Comparison of ENCODE assay signal across 8 mouse cellular contexts in genomic region chr11:80429500-80430166, GRCm38 (mm10). TPM values are rescaled to one million over a fixed set of nuclear protein-coding genes. Genes with fewer than 3 reads are reported as not detected.
DNase-seq lines count a peak whose midpoint lies in the region; ATAC-seq and TF ChIP-seq lines count a peak whose summit lies in the region.

No protein-coding gene starts in this region.

- H3K36me3 ChIP-seq in lung, embryonic 16.5 days (ENCODE audit: control insufficient read depth, insufficient read depth, low read length) = peaks cover 15% of the 10 kb centered on the region
- H3K36me3 ChIP-seq in embryonic facial prominence, embryonic 15.5 days = peaks cover 18% of the 10 kb centered on the region
- peaks cover 42% of the 10 kb centered on the region for H3K36me3 ChIP-seq in limb, embryonic 10.5 days
- peaks cover 13% of the 10 kb centered on the region for H3K36me3 ChIP-seq in small intestine, adult 2 months (ENCODE audit: control insufficient read depth, insufficient read depth, low read length)

- no peaks in the 10 kb centered on the region for H3K27me3 ChIP-seq in lung, embryonic 16.5 days (ENCODE audit: control insufficient read depth, insufficient read depth, low read depth, low read length)
- no peaks in the 10 kb centered on the region for H3K27me3 ChIP-seq in embryonic facial prominence, embryonic 15.5 days
- H3K27me3 ChIP-seq in limb, embryonic 10.5 days (ENCODE audit: low read depth, poor library complexity, severe bottlenecking) = no peaks in the 10 kb centered on the region
- no peaks in the 10 kb centered on the region for H3K27me3 ChIP-seq in small intestine, adult 2 months (ENCODE audit: control insufficient read depth, insufficient read depth, low read length)

- no peaks in the 10 kb centered on the region for H3K9me3 ChIP-seq in lung, embryonic 16.5 days (ENCODE audit: control insufficient read depth, low read length)
- no peaks in the 10 kb centered on the region for H3K9me3 ChIP-seq in embryonic facial prominence, embryonic 15.5 days (replicated peaks)
- no peaks in the 10 kb centered on the region for H3K9me3 ChIP-seq in limb, embryonic 10.5 days (replicated peaks)

- peak overlapping the region; percentile 98 for H3K9ac ChIP-seq in lung, embryonic 16.5 days (ENCODE audit: low read length)
- H3K9ac ChIP-seq in embryonic facial prominence, embryonic 15.5 days = peak overlapping the region; percentile 76

- H3K4me2 ChIP-seq in lung, embryonic 16.5 days (ENCODE audit: low read depth, low read length) = peak overlapping the region; percentile 88
- H3K4me2 ChIP-seq in embryonic facial prominence, embryonic 15.5 days (replicated peaks) = peak overlapping the region; percentile 56

- ATAC-seq in lung, embryonic 16.5 days (ENCODE audit: low read depth) = no peak
- ATAC-seq in embryonic facial prominence, embryonic 15.5 days (ENCODE audit: insufficient number of reproducible peaks, low FRiP score, low TSS enrichment, low read depth) = no peak

- no peak for TF ChIP-seq POLR2A in small intestine, adult 2 months (IDR thresholded peaks at IDR 0.05; ENCODE audit: low read depth, low read length)

- intact Hi-C loops in gastrocnemius, postnatal 14 days (cut with DNase I; ENCODE audit: low total_unique reads) = loop anchor here (5.0 kb wide), 1 partner anchor 243 kb away; no protein-coding TSS in a partner anchor

- DNase-seq in lung, postnatal 36 days = no peak
- no peak for DNase-seq in limb, embryonic 10.5 days (ENCODE audit: low spot score)
- no peak for DNase-seq in embryo, embryonic 10.5 days (ENCODE audit: low spot score)
- no peak for DNase-seq in gastrocnemius, postnatal 14 days
- no peak for DNase-seq in gastrocnemius, postnatal 25 days

- peak overlapping the region; percentile 99 for H3K4me3 ChIP-seq in lung, embryonic 16.5 days (ENCODE audit: low read length)
- H3K4me3 ChIP-seq in embryonic facial prominence, embryonic 15.5 days (replicated peaks) = peak overlapping the region; percentile 77
- H3K4me3 ChIP-seq in limb, embryonic 10.5 days = peak overlapping the region; percentile 99
- H3K4me3 ChIP-seq in small intestine, adult 2 months (ENCODE audit: low read depth, low read length) = peak overlapping the region; percentile 74

- 51% methylated on average over 14 of the region's 14 CpGs for WGBS in lung, embryonic 16.5 days
- WGBS in embryonic facial prominence, embryonic 15.5 days = 60% methylated on average over 14 of the region's 14 CpGs
- 68% methylated on average over 14 of the region's 14 CpGs for WGBS in limb, embryonic 10.5 days
- WGBS in small intestine, adult 2 months = 32% methylated on average over 14 of the region's 14 CpGs

- no peak for TF ChIP-seq CTCF in small intestine, adult 2 months (IDR thresholded peaks at IDR 0.05; ENCODE audit: extremely low read depth, insufficient read length, insufficient replicate concordance, low read depth, low read length)

- peak overlapping the region; percentile 77; the same call in 1 of the 2 replicates for H3K27ac ChIP-seq in lung, embryonic 16.5 days (ENCODE audit: low read length)
- H3K27ac ChIP-seq in embryonic facial prominence, embryonic 15.5 days (replicated peaks) = no peak overlapping the region
- H3K27ac ChIP-seq in limb, embryonic 10.5 days = peak overlapping the region; percentile 95; the same call in 1 of the 2 replicates
- H3K27ac ChIP-seq in small intestine, adult 2 months (ENCODE audit: insufficient read depth, low read depth, low read length) = peak overlapping the region; percentile 38; the same call in 1 of the 2 replicates

- H3K4me1 ChIP-seq in lung, embryonic 16.5 days (replicated peaks; ENCODE audit: control insufficient read depth, insufficient read depth, low read length) = peaks cover 8% of the 10 kb centered on the region
- H3K4me1 ChIP-seq in embryonic facial prominence, embryonic 15.5 days = peaks cover 7% of the 10 kb centered on the region; the same call in 1 of the 2 replicates
- H3K4me1 ChIP-seq in limb, embryonic 10.5 days = peaks cover 9% of the 10 kb centered on the region
- H3K4me1 ChIP-seq in small intestine, adult 2 months (ENCODE audit: control insufficient read depth, insufficient read depth, insufficient read length, low read length) = peaks cover 4% of the 10 kb centered on the region

RNA-seq across cellular contexts. Expression of gene Psmd11, which starts 1.2 kb away (rescaled TPM):
- polyA plus RNA-seq in lung, embryonic 16.5 days (2015; fragmentation: Nextera tagmentation; extraction: Ambion mirVana) = 277 and 300 TPM in 2 replicates
- polyA plus RNA-seq in embryonic facial prominence, embryonic 15.5 days (2015; fragmentation: Nextera tagmentation; extraction: Ambion mirVana) = 293 and 308 TPM in 2 replicates
- polyA plus RNA-seq in limb, embryonic 10.5 days (2016; fragmentation: Nextera tagmentation; extraction: Ambion mirVana) = 362 and 370 TPM in 2 replicates
- 13.1 and 24.9 TPM in 2 replicates for polyA plus RNA-seq in small intestine, adult 2 months (2012; rRNA removed)
- total RNA-seq in gastrocnemius, postnatal 14 days (2021) = 100 to 1,000 TPM; 121 to 128 TPM
- total RNA-seq in gastrocnemius, postnatal 25 days (2021) = 100 to 1,000 TPM; 114 to 151 TPM

RNA-seq across cellular contexts. Expression of gene Zfp207, which starts 46.6 kb away (rescaled TPM):
- 229 and 240 TPM in 2 replicates for polyA plus RNA-seq in lung, embryonic 16.5 days (2015; fragmentation: Nextera tagmentation; extraction: Ambion mirVana)
- polyA plus RNA-seq in embryonic facial prominence, embryonic 15.5 days (2015; fragmentation: Nextera tagmentation; extraction: Ambion mirVana) = 203 and 207 TPM in 2 replicates
- 295 and 314 TPM in 2 replicates for polyA plus RNA-seq in limb, embryonic 10.5 days (2016; fragmentation: Nextera tagmentation; extraction: Ambion mirVana)
- 28.6 and 54.4 TPM in 2 replicates for polyA plus RNA-seq in small intestine, adult 2 months (2012; rRNA removed)
- total RNA-seq in gastrocnemius, postnatal 14 days (2021) = 10 to 100 TPM; 61.4 to 64.0 TPM
- total RNA-seq in gastrocnemius, postnatal 25 days (2021) = 10 to 100 TPM; 48.3 to 54.5 TPM

RNA-seq across cellular contexts. Expression of gene Cdk5r1, which starts 47.2 kb away (rescaled TPM):
- 0.67 and 0.79 TPM in 2 replicates for polyA plus RNA-seq in lung, embryonic 16.5 days (2015; fragmentation: Nextera tagmentation; extraction: Ambion mirVana)
- 4.5 and 5.3 TPM in 2 replicates for polyA plus RNA-seq in embryonic facial prominence, embryonic 15.5 days (2015; fragmentation: Nextera tagmentation; extraction: Ambion mirVana)
- polyA plus RNA-seq in limb, embryonic 10.5 days (2016; fragmentation: Nextera tagmentation; extraction: Ambion mirVana) = 1.4 and 1.6 TPM in 2 replicates
- 0.51 and 1.5 TPM in 2 replicates for polyA plus RNA-seq in small intestine, adult 2 months (2012; rRNA removed)
- total RNA-seq in gastrocnemius, postnatal 14 days (2021) = 1 to 10 TPM; 1.5 to 3.0 TPM
- total RNA-seq in gastrocnemius, postnatal 25 days (2021) = under 1 TPM; 0.36 to 0.75 TPM

RNA-seq across cellular contexts. Expression of gene 5730455P16Rik, which starts 51.8 kb away (rescaled TPM):
- 17.5 and 19.4 TPM in 2 replicates for polyA plus RNA-seq in lung, embryonic 16.5 days (2015; fragmentation: Nextera tagmentation; extraction: Ambion mirVana)
- 20.3 and 20.9 TPM in 2 replicates for polyA plus RNA-seq in embryonic facial prominence, embryonic 15.5 days (2015; fragmentation: Nextera tagmentation; extraction: Ambion mirVana)
- polyA plus RNA-seq in limb, embryonic 10.5 days (2016; fragmentation: Nextera tagmentation; extraction: Ambion mirVana) = 21.3 and 25.0 TPM in 2 replicates
- polyA plus RNA-seq in small intestine, adult 2 months (2012; rRNA removed) = 0.90 and 1.6 TPM in 2 replicates
- total RNA-seq in gastrocnemius, postnatal 14 days (2021) = 10 to 100 TPM; 24.3 to 28.6 TPM
- total RNA-seq in gastrocnemius, postnatal 25 days (2021) = 10 to 100 TPM; 28.9 to 30.8 TPM

Comparison
In these comparisons a context has a peak if more than half of its experiments do, and no peak if none do; other contexts are left out.
1. RNA of gene Psmd11, which starts 1.2 kb away (polyA plus RNA-seq): 362 to 370 TPM in limb, embryonic 10.5 days, 293 to 308 TPM in embryonic facial prominence, embryonic 15.5 days and 277 to 300 TPM in lung, embryonic 16.5 days; 13.1 to 24.9 TPM in small intestine, adult 2 months; every median in the first group is over 10 times any median in the second.
2. Peak in every context shown above with its lines, with median percentiles within 50 percentile points of each other: H3K4me3 ChIP-seq.